Mouse (Mus musculus) kidney, postnatal 0 days (tissue): Measurements from ENCODE around the gene Rxfp1. TPM values are rescaled to one million over a fixed set of nuclear protein-coding genes. Genes with fewer than 3 reads are reported as not detected.

ENCODE experiments used
- ATAC-seq: fragments of 200-750 bp; cut with Nextera tagmentation; replicated peaks from 2 replicates; pipeline ENCODE4 v1.8.0; 2017; ENCODE audit warnings: low read depth, moderate number of reproducible peaks, moderate TSS enrichment, moderate library complexity; ENCODE audit not compliant: low FRiP score
- DNase-seq: peaks from one replicate; pipeline ENCODE4 v3.0.0-alpha.2; 2016; ENCODE audit warnings: low spot score
- H3K27ac ChIP-seq: fragments of 300-500 bp; sonication (generic); 2 replicates; pipeline ENCODE4 v1.5.1; 2014; ENCODE audit warnings: mild to moderate bottlenecking
- H3K27me3 ChIP-seq: fragments of 300-500 bp; sonication (generic); 2 replicates; pipeline ENCODE4 v1.6.1; 2014; ENCODE audit warnings: low read length, mixed read lengths; ENCODE audit not compliant: insufficient read depth
- H3K36me3 ChIP-seq: fragments of 300-500 bp; sonication (generic); 2 replicates; pipeline ENCODE4 v1.6.1; 2014; ENCODE audit warnings: low read length, mixed read lengths; ENCODE audit not compliant: insufficient read depth
- H3K4me1 ChIP-seq: fragments of 300-500 bp; sonication (generic); replicated peaks from 2 replicates; pipeline ENCODE4 v1.6.1; 2014; ENCODE audit warnings: antibody characterized with exemption, low read length, mixed read lengths; ENCODE audit not compliant: insufficient read depth
- H3K4me2 ChIP-seq: fragments of 300-500 bp; sonication (generic); 2 replicates; pipeline ENCODE4 v1.6.1; 2014; ENCODE audit warnings: mild to moderate bottlenecking, low read length, moderate library complexity, mixed read lengths
- H3K4me3 ChIP-seq: fragments of 300-500 bp; sonication (generic); replicated peaks from 2 replicates; pipeline ENCODE4 v1.5.1; 2014; ENCODE audit warnings: low read depth, low read length
- H3K9ac ChIP-seq: fragments of 300-500 bp; sonication (generic); 2 replicates; pipeline ENCODE4 v1.6.1; 2014; ENCODE audit warnings: low read depth, low read length
- H3K9me3 ChIP-seq: fragments of 300-500 bp; sonication (generic); replicated peaks from 2 replicates; pipeline ENCODE4 v1.6.1; 2016; ENCODE audit warnings: low read length, inconsistent platforms, mixed read lengths
- CTCF ChIP-seq: IDR thresholded peaks from 2 replicates; pipeline ENCODE4 v1.5.1; 2016; ENCODE audit warnings: antibody characterized with exemption, low read depth, mild to moderate bottlenecking, moderate library complexity
- WGBS: fragments of 180-500 bp; shearing (Covaris S2); extraction: QIAGEN DNeasy Blood & Tissue Kit; methylation state at CpG from one replicate; pipeline ENCODE4 v1.1.7; 2014; 5-methylcytosine and 5-hydroxymethylcytosine counted together
- polyA plus RNA-seq: library from polyadenylated mRNA; unstranded; fragments of >200 nt; fragmentation: Nextera tagmentation; extraction: Ambion mirVana; gene quantifications from 2 replicates; pipeline ENCODE4 v1.2.1, GENCODE M21; 2015

Rxfp1 gene
- polyA plus RNA-seq, 1 experiment from 2014 or later = not detected

GRCm38 (mm10) chr3:79595468-79595867 is 142.2 kb downstream of the Rxfp1 start:
- H3K9me3 ChIP-seq = no peaks in the 10 kb centered on the region
- 92% methylated on average over 7 of the region's 7 CpGs for WGBS
- ATAC-seq = no peak
- H3K4me1 ChIP-seq = 0 out of 2 replicates have a peak, but pooled peaks cover 4% of the 10 kb centered on the region
- H3K4me2 ChIP-seq = no peak overlapping the region
- H3K9ac ChIP-seq = no peak overlapping the region
- TF ChIP-seq CTCF = no peak
- H3K36me3 ChIP-seq = peaks cover 38% of the 10 kb centered on the region
- H3K4me3 ChIP-seq = no peak overlapping the region
- no peaks in the 10 kb centered on the region for H3K27me3 ChIP-seq
- H3K27ac ChIP-seq = no peak overlapping the region
- DNase-seq = no peak

- H3K36me3 ChIP-seq = peaks cover 17% of the 10 kb centered on the region
- H3K4me2 ChIP-seq = peak overlapping the region; percentile 60
- H3K4me3 ChIP-seq = peak overlapping the region; percentile 95
- no peak for DNase-seq
- H3K27me3 ChIP-seq = no peaks in the 10 kb centered on the region
- H3K9me3 ChIP-seq = no peaks in the 10 kb centered on the region
- ATAC-seq = no peak
- peak overlapping the region; percentile 91 for H3K9ac ChIP-seq
- H3K27ac ChIP-seq = peak overlapping the region; percentile 86
- H3K4me1 ChIP-seq = 0 out of 2 replicates have a peak, but pooled peaks cover 4% of the 10 kb centered on the region
- no peak for TF ChIP-seq CTCF
- 3% methylated on average over 15 of the region's 15 CpGs for WGBS
These were observed 145.7 kb downstream of the Rxfp1 start for GRCm38 (mm10) chr3:79591793-79592471.

Other genes with a start within 250 kb of the Rxfp1 start
- gene Fnip2, start 170.1 kb downstream of the Rxfp1 start, polyA plus RNA-seq = 4.3 and 4.4 TPM in 2 replicates
- gene Ppid, start 146.5 kb downstream of the Rxfp1 start, polyA plus RNA-seq = 85.6 and 93.8 TPM in 2 replicates
- 13.2 and 18.6 TPM in 2 replicates for gene 4930579G24Rik, start 108.8 kb downstream of the Rxfp1 start, polyA plus RNA-seq
- 97.0 and 103 TPM in 2 replicates for gene Etfdh, start 108.4 kb downstream of the Rxfp1 start, polyA plus RNA-seq
- 9.1 and 10.5 TPM in 2 replicates for gene Tmem144, start 114.9 kb upstream of the Rxfp1 start, polyA plus RNA-seq
- gene Fam198b, start 146.7 kb upstream of the Rxfp1 start, polyA plus RNA-seq = 7.4 and 8.8 TPM in 2 replicates